Mouse (Mus musculus): ENCODE measurements at regions not wholly inside any gene's neighbourhood (a gene's known extent, or its start where the extent isn't known, plus 50 kb on each side); places are given as distances from the start of the nearest gene placed in this dataset.

DNA sequence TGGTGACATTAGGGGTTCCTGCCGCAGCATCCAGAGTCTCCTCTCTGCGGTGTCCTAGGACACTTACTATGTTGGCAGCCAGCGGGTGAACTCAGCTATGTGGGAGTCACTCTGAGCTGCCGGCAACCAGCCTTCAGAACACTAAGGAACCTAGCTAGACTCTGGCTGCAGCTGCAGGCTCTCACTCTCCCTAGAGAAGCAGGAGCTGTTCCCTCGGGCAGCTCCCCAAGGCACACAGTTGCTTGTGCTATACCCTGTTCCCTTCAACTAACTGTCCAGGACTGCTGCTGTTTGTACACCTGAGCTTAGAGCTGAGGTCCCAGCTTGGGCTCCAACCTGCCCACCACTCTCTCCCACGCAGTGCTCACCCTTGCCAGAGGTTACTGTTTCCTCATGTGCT is 121.9 kb downstream of the Ets2 start:
- no peak for DNase-seq (ENCODE audit: low read depth, low spot score)
- Histone ChIP-seq H3K27me3 (ENCODE audit: control insufficient read depth, insufficient read depth, low read length, poor library complexity, severe bottlenecking) (no peaks in the 10 kb centered on the region), H3K36me3 (ENCODE audit: control insufficient read depth, insufficient read depth, low read length, poor library complexity, severe bottlenecking) (no peaks in the 10 kb centered on the region)

DNA sequence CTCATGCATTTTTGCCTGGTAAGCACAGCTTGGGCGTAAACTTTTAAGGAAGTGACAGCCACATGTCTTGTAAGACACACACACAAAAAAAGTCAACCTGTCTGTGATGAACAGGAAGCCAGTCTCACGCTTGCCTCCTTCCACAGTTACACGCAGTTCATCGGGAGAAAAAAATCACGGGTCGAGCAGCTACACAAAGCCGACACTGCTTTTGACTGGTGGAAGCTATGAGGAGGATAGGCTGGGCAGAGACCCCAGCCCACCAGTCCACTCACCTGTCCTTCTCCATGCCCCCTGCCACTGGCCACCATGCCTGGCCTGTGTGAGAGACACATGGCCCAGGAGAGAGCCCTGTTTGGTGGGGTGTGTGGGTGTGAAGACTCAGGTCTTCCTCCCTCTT is 119.2 kb downstream of the Ets2 start:
- no peaks in the 10 kb centered on the region for H3K27me3 ChIP-seq (ENCODE audit: control insufficient read depth, insufficient read depth, low read length, poor library complexity, severe bottlenecking)
- peak; percentile 51 for DNase-seq (ENCODE audit: low read depth, low spot score)
- no peaks in the 10 kb centered on the region for H3K36me3 ChIP-seq (ENCODE audit: control insufficient read depth, insufficient read depth, low read length, poor library complexity, severe bottlenecking)

DNA sequence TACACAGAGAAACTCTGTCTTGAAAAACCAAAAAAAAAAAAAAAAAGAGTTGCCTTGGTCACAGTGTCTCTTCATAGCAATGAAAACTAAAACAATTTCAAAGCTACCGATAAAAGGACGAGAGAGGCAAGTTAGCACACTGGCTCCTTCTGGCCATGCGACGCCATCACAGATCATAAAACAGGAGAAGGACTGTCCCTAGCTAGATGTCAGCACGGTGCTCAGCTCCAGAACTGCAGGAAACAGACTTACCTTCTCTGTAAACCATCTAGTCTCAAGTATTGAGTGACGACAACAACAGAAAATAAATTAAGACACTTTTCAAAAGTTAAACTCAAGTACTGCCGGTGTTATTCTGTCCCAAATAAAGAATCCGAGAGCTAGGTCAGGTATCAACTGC is 118.7 kb downstream of the Ets2 start:
- DNase-seq (ENCODE audit: low read depth, low spot score), result no peak
- Histone ChIP-seq H3K36me3 (ENCODE audit: control insufficient read depth, insufficient read depth, low read length, poor library complexity, severe bottlenecking) (no peaks in the 10 kb centered on the region), H3K27me3 (ENCODE audit: control insufficient read depth, insufficient read depth, low read length, poor library complexity, severe bottlenecking) (no peaks in the 10 kb centered on the region)

DNA sequence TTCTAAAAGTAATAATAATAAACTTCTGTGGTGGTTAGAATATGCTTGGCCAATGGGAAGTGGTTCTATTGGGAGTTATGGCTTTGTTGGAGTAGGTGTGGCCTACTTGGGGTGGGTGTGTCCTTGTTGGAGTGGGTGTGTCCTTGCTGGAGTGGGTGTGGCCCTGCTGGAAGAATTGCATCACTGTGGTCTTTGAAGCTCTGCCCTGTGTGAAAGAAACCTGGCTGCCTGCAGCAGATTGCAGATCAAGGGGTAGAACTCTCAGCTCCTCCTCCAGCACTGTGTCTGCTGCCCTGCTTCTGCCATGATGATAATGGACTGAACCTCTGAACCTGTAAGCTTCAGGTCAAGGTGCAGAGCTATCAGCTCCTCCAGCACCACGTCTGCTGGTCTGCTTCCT is 118.1 kb downstream of the Ets2 start:
- Histone ChIP-seq H3K36me3 (ENCODE audit: control insufficient read depth, insufficient read depth, low read length, poor library complexity, severe bottlenecking) (no peaks in the 10 kb centered on the region), H3K27me3 (ENCODE audit: control insufficient read depth, insufficient read depth, low read length, poor library complexity, severe bottlenecking) (no peaks in the 10 kb centered on the region)
- DNase-seq (ENCODE audit: low read depth, low spot score), result peak; percentile 34

DNA sequence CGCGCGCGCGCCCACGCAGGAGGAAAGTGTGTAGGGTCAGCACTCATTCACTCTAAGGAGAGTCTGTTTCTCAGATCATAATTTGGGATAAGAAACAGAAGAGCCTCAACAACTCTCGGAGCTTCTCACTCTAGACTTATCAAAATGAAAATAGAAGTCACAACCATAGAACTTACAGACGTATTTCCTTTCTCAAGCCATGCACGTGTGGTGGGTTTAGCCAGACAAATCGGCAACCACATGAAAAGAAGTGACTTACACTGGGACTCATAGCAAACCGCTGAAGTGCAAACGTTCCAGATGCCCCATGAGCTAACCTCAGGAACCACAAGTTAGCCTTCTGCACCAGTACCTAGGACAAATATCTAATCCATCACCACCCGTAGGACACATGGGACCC is 114.1 kb downstream of the Ets2 start:
- no peaks in the 10 kb centered on the region for H3K27me3 ChIP-seq (ENCODE audit: control insufficient read depth, insufficient read depth, low read length, poor library complexity, severe bottlenecking)
- peak; percentile 74 for DNase-seq (ENCODE audit: low read depth, low spot score)
- H3K36me3 ChIP-seq (ENCODE audit: control insufficient read depth, insufficient read depth, low read length, poor library complexity, severe bottlenecking), result no peaks in the 10 kb centered on the region

DNA sequence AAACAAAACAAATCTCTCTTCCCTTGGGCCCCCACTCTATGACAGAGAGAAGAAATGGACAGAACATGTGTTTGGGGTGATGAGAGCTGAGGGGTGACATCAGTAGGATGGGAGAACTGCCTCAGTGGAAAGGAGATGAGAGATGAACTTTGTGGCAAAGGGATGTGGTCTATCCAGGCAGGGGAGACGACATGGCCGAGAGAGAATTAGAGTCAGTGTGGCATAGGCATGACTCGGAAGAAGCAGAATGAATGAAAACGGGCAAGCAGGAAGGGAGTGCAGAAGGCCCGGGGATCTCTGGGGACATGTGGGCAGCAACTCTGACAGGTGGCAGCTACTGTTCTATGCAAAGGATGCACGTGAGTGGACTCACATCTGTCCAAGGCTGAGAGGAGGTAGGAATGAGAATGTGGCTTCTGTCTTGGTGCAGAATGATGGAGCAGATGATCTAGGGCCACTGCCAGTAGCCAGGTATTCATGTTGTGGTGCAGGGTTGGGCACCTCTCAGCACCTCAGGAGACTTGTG is 113.4 kb downstream of the Ets2 start:
- Histone ChIP-seq H3K27me3 (ENCODE audit: control insufficient read depth, insufficient read depth, low read length, poor library complexity, severe bottlenecking) (no peaks in the 10 kb centered on the region), H3K36me3 (ENCODE audit: control insufficient read depth, insufficient read depth, low read length, poor library complexity, severe bottlenecking) (no peaks in the 10 kb centered on the region)
- peak; percentile 81 for DNase-seq (ENCODE audit: low read depth, low spot score)

DNA sequence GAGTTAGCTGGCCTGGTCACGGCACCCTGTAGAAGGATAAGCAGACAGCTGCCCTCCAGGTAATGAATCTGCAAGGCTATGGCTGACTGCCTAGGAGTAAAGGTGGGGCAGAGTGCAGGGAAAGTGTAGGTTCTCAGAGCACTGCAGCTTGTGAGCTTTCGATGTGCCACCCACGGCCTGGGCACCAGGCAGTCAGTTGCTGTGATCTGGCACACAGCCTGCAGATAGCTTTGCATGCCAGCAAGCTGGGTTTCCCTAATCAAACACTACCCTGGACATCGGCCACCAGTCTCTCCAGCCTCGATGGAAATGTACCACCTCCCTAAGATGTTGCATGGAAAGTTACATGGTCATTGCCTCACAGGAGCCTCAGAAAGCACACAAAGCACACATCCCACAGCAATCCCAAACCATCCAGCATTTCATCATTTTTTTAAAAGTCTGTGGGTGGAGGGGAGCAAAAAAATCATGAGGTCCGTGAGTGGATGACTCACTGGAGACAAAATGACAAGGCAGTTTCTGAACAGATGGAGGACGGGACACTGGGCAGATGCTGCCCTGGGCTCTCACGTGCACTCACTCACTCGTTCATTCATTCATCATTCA is 112.7 kb downstream of the Ets2 start:
- no peaks in the 10 kb centered on the region for H3K36me3 ChIP-seq (ENCODE audit: control insufficient read depth, insufficient read depth, low read length, poor library complexity, severe bottlenecking)
- H3K27me3 ChIP-seq (ENCODE audit: control insufficient read depth, insufficient read depth, low read length, poor library complexity, severe bottlenecking), result no peaks in the 10 kb centered on the region
- DNase-seq (ENCODE audit: low read depth, low spot score), result peak; percentile 28

DNA sequence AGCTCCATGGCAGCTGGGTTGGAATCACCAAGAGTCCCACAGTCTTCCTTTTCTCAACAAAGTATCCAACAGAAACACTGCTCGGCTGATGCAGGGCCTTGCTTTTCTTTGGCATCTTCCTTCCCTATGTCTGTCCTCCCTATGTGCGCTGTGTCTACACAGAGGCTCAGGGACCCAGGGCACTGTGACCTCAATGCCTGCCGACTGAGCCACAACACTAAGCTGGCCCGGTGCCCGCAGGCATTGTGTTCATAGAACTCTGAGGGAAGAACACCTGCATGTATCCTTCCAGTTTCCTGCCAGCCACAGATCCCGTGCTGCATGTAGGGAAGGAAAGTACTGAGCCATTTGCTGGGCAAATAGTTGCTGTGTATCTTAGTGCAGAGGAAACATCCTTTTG is 109.2 kb downstream of the Ets2 start:
- no peak for DNase-seq (ENCODE audit: low read depth, low spot score)
- H3K27me3 ChIP-seq (ENCODE audit: control insufficient read depth, insufficient read depth, low read length, poor library complexity, severe bottlenecking), result no peaks in the 10 kb centered on the region

DNA sequence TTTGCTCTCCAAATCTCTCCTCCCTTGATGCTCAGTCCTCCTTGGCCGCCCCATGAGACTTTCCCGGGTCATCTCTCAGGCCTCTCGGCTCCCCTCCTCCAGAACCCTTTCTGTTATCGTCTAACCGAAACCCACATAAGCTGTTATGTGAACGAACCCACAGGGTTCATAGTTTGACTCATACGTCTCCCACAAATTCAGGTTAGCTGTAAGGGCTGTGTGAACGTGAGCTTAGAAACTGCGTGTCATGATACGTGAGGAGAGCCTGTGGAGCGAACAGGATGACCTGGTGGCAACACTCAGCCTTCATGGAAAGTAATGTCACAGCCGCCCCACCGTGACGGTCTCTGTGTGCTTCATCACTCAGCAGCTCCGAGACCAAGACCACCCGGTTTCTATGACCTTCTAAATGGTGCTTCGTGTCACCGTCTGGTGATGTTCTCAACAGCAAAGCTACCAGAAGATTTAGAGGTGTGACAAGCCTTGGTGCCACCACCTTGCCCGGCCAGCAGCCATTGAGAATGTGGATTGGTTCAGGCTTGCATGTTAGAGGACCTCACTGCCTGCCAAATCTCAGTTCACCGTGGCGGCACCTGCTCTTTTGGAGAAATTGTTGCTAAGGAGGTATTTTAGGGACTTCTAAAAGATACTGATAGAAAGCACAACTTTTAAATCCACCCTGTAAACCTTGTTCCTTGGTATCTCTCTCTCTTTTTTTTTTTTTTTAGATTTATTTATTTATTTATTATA is 107.4 kb downstream of the Ets2 start:
- Histone ChIP-seq H3K27me3 (ENCODE audit: control insufficient read depth, insufficient read depth, low read length, poor library complexity, severe bottlenecking) (no peaks in the 10 kb centered on the region), H3K36me3 (ENCODE audit: control insufficient read depth, insufficient read depth, low read length, poor library complexity, severe bottlenecking) (no peaks in the 10 kb centered on the region)
- no peak for DNase-seq (ENCODE audit: low read depth, low spot score)

More for the DNA sequence above, 109.2 kb downstream of the Ets2 start:
- no peaks in the 10 kb centered on the region for H3K36me3 ChIP-seq (ENCODE audit: control insufficient read depth, insufficient read depth, low read length, poor library complexity, severe bottlenecking)

DNA sequence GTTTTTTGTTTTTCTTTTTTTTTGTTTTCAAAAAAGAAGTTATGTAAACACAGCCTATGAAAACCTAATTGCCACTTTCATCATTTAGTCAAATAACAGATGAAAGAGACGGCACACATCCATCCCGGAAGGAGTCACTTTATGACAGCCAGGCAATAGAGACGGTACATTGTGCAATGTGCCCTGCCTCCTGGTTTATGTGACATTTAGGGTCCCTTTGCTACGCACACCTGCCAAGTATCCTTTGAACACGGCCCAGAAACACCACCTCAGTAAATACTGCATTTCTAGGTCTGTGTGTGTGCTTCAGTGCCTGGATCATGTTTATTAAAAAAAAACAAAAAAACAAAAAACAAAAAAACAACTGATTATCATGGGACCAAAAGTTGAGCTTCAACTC is 104.6 kb downstream of the Ets2 start:
- no peak for DNase-seq (ENCODE audit: low read depth, low spot score)
- Histone ChIP-seq H3K27me3 (ENCODE audit: control insufficient read depth, insufficient read depth, low read length, poor library complexity, severe bottlenecking) (no peaks in the 10 kb centered on the region), H3K36me3 (ENCODE audit: control insufficient read depth, insufficient read depth, low read length, poor library complexity, severe bottlenecking) (no peaks in the 10 kb centered on the region)

DNA sequence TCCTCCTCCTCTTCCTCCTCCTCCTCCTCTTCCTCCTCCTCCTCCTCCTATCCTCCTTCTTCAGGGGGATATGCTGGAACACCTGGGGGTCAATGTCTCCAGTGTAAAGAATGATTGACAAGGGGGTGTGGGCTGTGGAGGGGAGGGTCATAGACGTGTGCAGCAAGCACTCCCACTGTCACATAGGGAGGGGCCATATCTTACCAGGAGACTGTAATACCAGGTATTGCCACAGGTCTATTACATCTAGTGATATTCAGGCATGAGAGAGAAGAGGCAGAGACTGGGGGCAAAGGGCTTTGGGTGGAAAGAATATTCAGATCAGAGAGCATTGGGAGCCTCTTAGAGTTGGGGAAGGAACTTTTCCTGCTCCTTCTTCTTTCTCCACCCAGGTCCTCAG is 102.3 kb downstream of the Ets2 start:
- no peaks in the 10 kb centered on the region for H3K27me3 ChIP-seq (ENCODE audit: control insufficient read depth, insufficient read depth, low read length, poor library complexity, severe bottlenecking)
- peak; percentile 30 for DNase-seq (ENCODE audit: low read depth, low spot score)
- no peaks in the 10 kb centered on the region for H3K36me3 ChIP-seq (ENCODE audit: control insufficient read depth, insufficient read depth, low read length, poor library complexity, severe bottlenecking)

DNA sequence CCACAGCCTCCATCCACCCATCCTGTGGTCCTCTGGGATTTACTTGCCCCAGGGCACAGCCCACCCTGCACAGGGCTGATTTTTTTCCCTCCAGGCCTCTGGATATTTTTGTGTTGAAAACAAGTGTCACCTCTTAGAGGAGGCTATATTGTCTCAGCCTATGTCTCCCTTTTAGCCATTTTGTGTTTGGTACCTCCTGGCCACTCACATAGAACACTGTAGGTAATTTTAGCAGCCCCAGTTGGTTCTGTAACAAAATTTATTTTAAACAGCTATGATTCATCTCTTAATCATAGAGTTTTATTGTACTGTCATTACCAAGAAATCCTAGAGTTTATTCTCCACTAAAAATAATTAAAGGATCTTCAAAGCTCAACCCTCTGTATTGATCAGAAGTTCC is 100.8 kb downstream of the Ets2 start:
- Histone ChIP-seq H3K36me3 (ENCODE audit: control insufficient read depth, insufficient read depth, low read length, poor library complexity, severe bottlenecking) (no peaks in the 10 kb centered on the region), H3K27me3 (ENCODE audit: control insufficient read depth, insufficient read depth, low read length, poor library complexity, severe bottlenecking) (no peaks in the 10 kb centered on the region)
- DNase-seq (ENCODE audit: low read depth, low spot score), result no peak

DNA sequence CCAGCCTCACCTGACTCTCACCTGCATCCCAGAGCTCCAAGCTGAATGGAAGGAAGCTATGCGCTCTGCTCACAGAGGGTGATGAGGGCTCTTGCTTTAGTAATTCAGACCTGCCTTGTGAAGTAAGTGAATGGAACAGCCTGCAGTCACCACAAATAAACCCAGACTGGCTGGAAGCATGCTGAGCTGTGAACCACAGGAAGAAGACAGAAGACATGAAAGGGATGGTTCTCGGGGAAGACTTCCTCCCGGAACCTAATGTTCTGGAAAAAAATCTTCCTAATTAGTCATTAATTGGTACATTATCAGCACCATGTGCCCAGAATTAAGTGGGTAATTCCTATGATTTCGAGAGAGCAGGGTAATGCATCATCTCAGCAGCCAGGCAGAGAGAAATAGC is 100.3 kb downstream of the Ets2 start:
- Histone ChIP-seq H3K27me3 (ENCODE audit: control insufficient read depth, insufficient read depth, low read length, poor library complexity, severe bottlenecking) (no peaks in the 10 kb centered on the region), H3K36me3 (ENCODE audit: control insufficient read depth, insufficient read depth, low read length, poor library complexity, severe bottlenecking) (no peaks in the 10 kb centered on the region)
- no peak for DNase-seq (ENCODE audit: low read depth, low spot score)

DNA sequence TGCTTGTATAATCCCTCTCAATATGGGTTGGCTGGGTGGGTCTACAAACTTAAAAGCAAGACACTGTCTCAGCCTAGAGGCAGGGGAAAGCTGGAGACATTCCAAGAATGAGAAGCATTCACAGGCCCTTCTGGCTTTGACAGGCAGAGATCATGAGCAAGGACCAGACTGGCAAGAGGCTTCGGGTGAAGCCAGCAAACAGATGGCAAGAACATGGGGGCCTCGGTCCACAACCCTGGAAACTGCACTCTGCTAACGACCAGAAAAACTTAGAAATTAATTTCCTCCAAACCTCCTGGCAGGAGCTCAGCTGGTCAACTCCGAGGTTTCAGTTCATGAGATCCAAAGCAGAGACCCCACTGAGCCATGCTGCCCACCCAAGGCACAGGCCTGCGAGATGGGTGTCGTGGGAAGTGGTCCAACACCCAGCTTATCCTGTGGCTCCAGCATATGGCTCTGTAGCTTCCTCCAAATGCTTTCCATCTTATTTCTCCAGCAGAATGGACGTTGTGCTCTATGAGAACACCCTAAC is 99.1 kb downstream of the Ets2 start:
- Histone ChIP-seq H3K27me3 (ENCODE audit: control insufficient read depth, insufficient read depth, low read length, poor library complexity, severe bottlenecking) (no peaks in the 10 kb centered on the region), H3K36me3 (ENCODE audit: control insufficient read depth, insufficient read depth, low read length, poor library complexity, severe bottlenecking) (no peaks in the 10 kb centered on the region)
- no peak for DNase-seq (ENCODE audit: low read depth, low spot score)

DNA sequence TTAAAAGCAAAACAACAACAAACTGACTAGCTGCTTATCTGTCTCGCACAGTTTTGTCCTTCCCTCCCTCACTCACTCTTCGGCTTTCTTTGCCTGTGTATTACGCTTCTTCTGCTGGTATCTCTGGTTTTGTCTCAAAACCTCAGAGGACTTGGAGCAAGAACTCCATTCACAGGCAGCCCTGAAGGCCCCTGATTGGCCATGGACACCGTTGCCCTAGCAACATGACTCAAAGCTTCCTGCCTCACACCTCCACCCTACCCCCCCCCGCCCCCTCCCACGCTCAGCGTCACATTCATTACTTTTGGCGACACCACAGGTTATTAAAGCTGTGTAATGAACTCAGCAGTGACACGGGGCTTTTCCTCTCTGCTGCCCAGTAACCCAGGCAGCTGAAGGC is 96.7 kb downstream of the Ets2 start:
- H3K36me3 ChIP-seq (ENCODE audit: control insufficient read depth, insufficient read depth, low read length, poor library complexity, severe bottlenecking), result no peaks in the 10 kb centered on the region
- peak; percentile 37 for DNase-seq (ENCODE audit: low read depth, low spot score)
- no peaks in the 10 kb centered on the region for H3K27me3 ChIP-seq (ENCODE audit: control insufficient read depth, insufficient read depth, low read length, poor library complexity, severe bottlenecking)

Measured in splenic B cell, adult 2 months (primary cell).